Comparison of ENCODE assay signal across 11 mouse cellular contexts in genomic region chr15:80876231-80876630, GRCm38 (mm10).
DNase-seq lines count a peak whose midpoint lies in the region; ATAC-seq and TF ChIP-seq lines count a peak whose summit lies in the region.
"Had no signal": no experiment of that assay in that cellular context is flagged by ENCODE, and none has a peak within 500 bp of the region (broad histone marks: within the 10 kb centered on the region; RNA-seq: fewer than 3 reads in every experiment).

No protein-coding gene starts in this region.

- no peak for ATAC-seq in hindbrain, postnatal 0 days
- no peak for ATAC-seq in hindbrain, embryonic 11.5 days (ENCODE audit: low FRiP score)
- ATAC-seq in hindbrain, embryonic 16.5 days, result no peak
- ATAC-seq in megakaryocyte, adult 5-6 weeks (ENCODE audit: poor library complexity, severe bottlenecking), result no peak
- no peak for ATAC-seq in granulocyte monocyte progenitor cell, adult 5-6 weeks (replicated peaks; ENCODE audit: poor library complexity, severe bottlenecking)
- ATAC-seq: intestine, embryonic 15.5 days had no signal

- H3K4me2 ChIP-seq in hindbrain, postnatal 0 days (ENCODE audit: low read depth, low read length), result no peak overlapping the region
- H3K4me2 ChIP-seq in hindbrain, embryonic 11.5 days (replicated peaks; ENCODE audit: low read depth, low read length), result no peak overlapping the region
- no peak overlapping the region for H3K4me2 ChIP-seq in hindbrain, embryonic 16.5 days (ENCODE audit: low read length)
- H3K4me2 ChIP-seq: intestine, embryonic 15.5 days; neural tube, embryonic 13.5 days had no signal

- no peak overlapping the region for H3K9ac ChIP-seq in hindbrain, postnatal 0 days (replicated peaks; ENCODE audit: low read length)
- no peak overlapping the region for H3K9ac ChIP-seq in hindbrain, embryonic 11.5 days (ENCODE audit: low read depth, low read length)
- H3K9ac ChIP-seq in hindbrain, embryonic 16.5 days (ENCODE audit: low read depth, low read length), result no peak overlapping the region
- H3K9ac ChIP-seq: intestine, embryonic 15.5 days; neural tube, embryonic 13.5 days had no signal

- peak; percentile 65 for DNase-seq in hindbrain, postnatal 0 days (ENCODE audit: low spot score)
- DNase-seq in hindbrain, embryonic 11.5 days (ENCODE audit: low spot score), result no peak
- peak; percentile 9 for DNase-seq in adrenal gland, adult 8-10 months
- DNase-seq in cerebellum, postnatal 10 days, result peak; percentile 90 to 92
- peak; percentile 46 to 58 for DNase-seq in layer of hippocampus, postnatal 36 days

- no peak for TF ChIP-seq CTCF in hindbrain, postnatal 0 days (IDR thresholded peaks at IDR 0.05; ENCODE audit: low read depth)

- H3K36me3 ChIP-seq in hindbrain, postnatal 0 days (ENCODE audit: insufficient read depth, low read length), result peaks cover 33% of the 10 kb centered on the region
- H3K36me3 ChIP-seq in hindbrain, embryonic 11.5 days (ENCODE audit: control insufficient read depth, insufficient read depth, low read length), result no peaks in the 10 kb centered on the region
- H3K36me3 ChIP-seq in hindbrain, embryonic 16.5 days (ENCODE audit: control insufficient read depth, insufficient read depth, low read length), result peaks cover 34% of the 10 kb centered on the region

- H3K4me3 ChIP-seq in hindbrain, postnatal 0 days (ENCODE audit: low read length), result no peak overlapping the region
- H3K4me3 ChIP-seq in hindbrain, embryonic 11.5 days (ENCODE audit: low read depth, low read length), result no peak overlapping the region
- no peak overlapping the region for H3K4me3 ChIP-seq in hindbrain, embryonic 16.5 days (ENCODE audit: low read length)
- H3K4me3 ChIP-seq: intestine, embryonic 15.5 days; neural tube, embryonic 13.5 days had no signal

- H3K27ac ChIP-seq in hindbrain, postnatal 0 days, result no peak overlapping the region
- no peak overlapping the region for H3K27ac ChIP-seq in hindbrain, embryonic 11.5 days (ENCODE audit: low read depth, low read length)
- no peak overlapping the region for H3K27ac ChIP-seq in hindbrain, embryonic 16.5 days (ENCODE audit: low read depth, low read length)
- H3K27ac ChIP-seq: intestine, embryonic 15.5 days; neural tube, embryonic 13.5 days had no signal

- no peaks in the 10 kb centered on the region for H3K4me1 ChIP-seq in hindbrain, postnatal 0 days (ENCODE audit: insufficient read depth, low read length)
- H3K4me1 ChIP-seq in hindbrain, embryonic 11.5 days (replicated peaks; ENCODE audit: control insufficient read depth, insufficient read depth, low read length), result no peaks in the 10 kb centered on the region
- H3K4me1 ChIP-seq in hindbrain, embryonic 16.5 days (ENCODE audit: control insufficient read depth, insufficient read depth, low read depth, low read length), result no peaks in the 10 kb centered on the region
- H3K4me1 ChIP-seq: intestine, embryonic 15.5 days; neural tube, embryonic 13.5 days had no signal

- no peaks in the 10 kb centered on the region for H3K9me3 ChIP-seq in hindbrain, postnatal 0 days (ENCODE audit: low read length)
- no peaks in the 10 kb centered on the region for H3K9me3 ChIP-seq in hindbrain, embryonic 11.5 days (ENCODE audit: control insufficient read depth, low read length)
- no peaks in the 10 kb centered on the region for H3K9me3 ChIP-seq in hindbrain, embryonic 16.5 days (ENCODE audit: control insufficient read depth, low read length)
- H3K9me3 ChIP-seq: G1E; intestine, embryonic 15.5 days; neural tube, embryonic 13.5 days had no signal

- WGBS in hindbrain, postnatal 0 days, result 63% methylated on average over 21 of the region's 21 CpGs
- WGBS in hindbrain, embryonic 11.5 days, result 90% methylated on average over 21 of the region's 21 CpGs
- 70% methylated on average over 21 of the region's 21 CpGs for WGBS in hindbrain, embryonic 16.5 days

- H3K27me3 ChIP-seq in hindbrain, postnatal 0 days (ENCODE audit: insufficient read depth, low read length), result no peaks in the 10 kb centered on the region
- no peaks in the 10 kb centered on the region for H3K27me3 ChIP-seq in hindbrain, embryonic 11.5 days (ENCODE audit: control insufficient read depth, insufficient read depth, low read length)
- H3K27me3 ChIP-seq in hindbrain, embryonic 16.5 days (replicated peaks; ENCODE audit: control insufficient read depth, insufficient read depth, low read length), result no peaks in the 10 kb centered on the region
- H3K27me3 ChIP-seq: intestine, embryonic 15.5 days; neural tube, embryonic 13.5 days had no signal
